Mouse (Mus musculus): ENCODE data around the gene Kank4.

DNA sequence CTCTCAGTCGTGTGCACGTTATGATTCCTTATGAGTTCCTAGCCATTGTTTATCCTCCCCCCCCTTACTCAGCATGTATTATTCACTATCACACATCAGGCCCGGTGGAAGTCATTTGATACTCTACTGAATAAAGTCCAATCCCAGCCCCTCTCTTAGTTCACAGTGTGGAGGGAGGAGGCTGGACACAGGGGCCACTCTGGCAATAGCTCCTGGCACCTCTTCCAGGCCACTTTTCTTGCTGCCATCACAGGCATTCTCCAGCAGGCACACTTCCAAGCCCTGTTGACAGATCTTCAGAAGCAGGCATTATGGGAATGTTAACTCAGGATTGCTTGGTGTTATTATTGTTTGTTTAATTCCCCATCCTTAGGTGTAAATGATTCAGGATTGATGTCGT lies 17.4 kb upstream of the Kank4 start:
- TF ChIP-seq CEBPB (IDR thresholded peaks at IDR 0.05; ENCODE audit: insufficient read depth, poor library complexity, severe bottlenecking) (no peak), TCF12 (IDR thresholded peaks at IDR 0.05; ENCODE audit: insufficient read depth, poor library complexity, severe bottlenecking) (no peak), E2F4 (IDR thresholded peaks at IDR 0.05; ENCODE audit: insufficient read depth) (no peak), USF1 (IDR thresholded peaks at IDR 0.05; ENCODE audit: low read depth) (no peak), POLR2A (IDR thresholded peaks at IDR 0.05; ENCODE audit: insufficient read length, low read depth) (no peak), TCF3 (IDR thresholded peaks at IDR 0.05; ENCODE audit: insufficient read length, low read depth) (no peak), MYOG (IDR thresholded peaks at IDR 0.05; ENCODE audit: control insufficient read depth in 1 of 3, insufficient read depth in 1 of 3, insufficient read length in 2 of 3, low read depth in 2 of 3) (no peak), MAX (IDR thresholded peaks at IDR 0.05; ENCODE audit: low read depth) (no peak), MYOD1 (IDR thresholded peaks at IDR 0.05; ENCODE audit: control insufficient read depth in 1 of 3, insufficient read length in 2 of 3, low read depth in 2 of 3) (no peak)

Data from myocyte (in vitro differentiated cells).